Mouse (Mus musculus) heart, postnatal 0 days (tissue): Measurements from ENCODE around the gene Tbxa2r.

Experiments
- CTCF ChIP-seq: IDR thresholded peaks from 2 replicates; pipeline ENCODE4 v1.5.1; 2016; ENCODE audit warnings: antibody characterized with exemption, control low read depth, low read depth
- EP300 ChIP-seq: IDR thresholded peaks from 2 replicates; pipeline ENCODE4 v1.6.1; 2016; ENCODE audit warnings: antibody characterized with exemption, low read depth

DNA sequence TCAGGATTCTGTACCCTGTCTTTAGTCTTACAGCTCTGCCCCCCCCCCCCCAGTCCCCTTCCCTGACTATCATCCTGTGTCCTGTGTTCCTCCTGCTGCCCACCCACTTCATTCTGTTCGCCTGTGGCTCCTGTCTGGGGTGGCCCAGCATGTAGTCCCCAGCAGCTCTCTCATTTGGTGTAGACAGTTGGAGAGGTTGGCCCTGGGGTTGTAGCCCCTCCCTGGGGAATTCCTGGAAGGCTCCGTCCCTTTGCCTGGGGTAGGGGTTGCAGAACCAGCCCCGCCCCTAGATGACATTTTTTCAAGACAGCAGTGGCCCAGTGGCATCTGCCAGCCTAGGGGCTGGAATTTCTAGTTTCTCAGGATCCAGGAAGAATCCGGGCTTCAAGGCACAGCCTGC, 29.7 kb downstream of the Tbxa2r start:
- TF ChIP-seq CTCF (no peak), EP300 (no peak)
